Mouse (Mus musculus) neural tube, embryonic 13.5 days (tissue): ENCODE measurements around the gene Lst1. TPM values are rescaled to one million over a fixed set of nuclear protein-coding genes. Genes with fewer than 3 reads are reported as not detected.

ENCODE experiments used
- ATAC-seq: fragments of 200-750 bp; cut with Nextera tagmentation; 2 replicates; pipeline ENCODE4 v1.8.0; 2017; ENCODE audit warnings: low read depth, mild to moderate bottlenecking, moderate TSS enrichment, moderate library complexity
- H3K27ac ChIP-seq: fragments of 300-500 bp; sonication (generic); replicated peaks from 2 replicates; pipeline ENCODE4 v1.5.1; 2015; ENCODE audit warnings: moderate library complexity, mild to moderate bottlenecking, inconsistent platforms
- H3K27me3 ChIP-seq: fragments of 300-500 bp; sonication (generic); 2 replicates; pipeline ENCODE4 v1.6.1; 2015; ENCODE audit warnings: mild to moderate bottlenecking, inconsistent platforms
- H3K36me3 ChIP-seq: fragments of 300-500 bp; sonication (generic); 2 replicates; pipeline ENCODE4 v1.6.1; 2015; ENCODE audit warnings: mild to moderate bottlenecking, inconsistent platforms
- H3K4me1 ChIP-seq: fragments of 300-500 bp; sonication (generic); replicated peaks from 2 replicates; pipeline ENCODE4 v1.6.1; 2015; ENCODE audit warnings: inconsistent platforms
- H3K4me2 ChIP-seq: fragments of 300-500 bp; sonication (generic); 2 replicates; pipeline ENCODE4 v1.6.1; 2015; ENCODE audit warnings: inconsistent platforms, mild to moderate bottlenecking, moderate library complexity
- H3K4me3 ChIP-seq: fragments of 300-500 bp; sonication (generic); 2 replicates; pipeline ENCODE4 v1.5.1; 2015; ENCODE audit warnings: mild to moderate bottlenecking, inconsistent platforms
- H3K9ac ChIP-seq: fragments of 300-500 bp; sonication (generic); 2 replicates; pipeline ENCODE4 v1.6.1; 2015; ENCODE audit warnings: moderate library complexity, mild to moderate bottlenecking, inconsistent platforms
- H3K9me3 ChIP-seq: fragments of 300-500 bp; sonication (generic); 2 replicates; pipeline ENCODE4 v1.6.1; 2016; ENCODE audit warnings: inconsistent platforms
- WGBS: fragments of 180-500 bp; shearing (Covaris S2); methylation state at CpG from one replicate; pipeline ENCODE4 v1.1.7; 2015; 5-methylcytosine and 5-hydroxymethylcytosine counted together
- polyA plus RNA-seq: library from polyadenylated mRNA; unstranded; fragments of >200 nt; fragmentation: Nextera tagmentation; extraction: Ambion mirVana; gene quantifications from 2 replicates; pipeline ENCODE4 v1.2.1, GENCODE M21; 2015

Gene Lst1
- polyA plus RNA-seq, 1 experiment from 2014 or later = 8.9 TPM

DNA sequence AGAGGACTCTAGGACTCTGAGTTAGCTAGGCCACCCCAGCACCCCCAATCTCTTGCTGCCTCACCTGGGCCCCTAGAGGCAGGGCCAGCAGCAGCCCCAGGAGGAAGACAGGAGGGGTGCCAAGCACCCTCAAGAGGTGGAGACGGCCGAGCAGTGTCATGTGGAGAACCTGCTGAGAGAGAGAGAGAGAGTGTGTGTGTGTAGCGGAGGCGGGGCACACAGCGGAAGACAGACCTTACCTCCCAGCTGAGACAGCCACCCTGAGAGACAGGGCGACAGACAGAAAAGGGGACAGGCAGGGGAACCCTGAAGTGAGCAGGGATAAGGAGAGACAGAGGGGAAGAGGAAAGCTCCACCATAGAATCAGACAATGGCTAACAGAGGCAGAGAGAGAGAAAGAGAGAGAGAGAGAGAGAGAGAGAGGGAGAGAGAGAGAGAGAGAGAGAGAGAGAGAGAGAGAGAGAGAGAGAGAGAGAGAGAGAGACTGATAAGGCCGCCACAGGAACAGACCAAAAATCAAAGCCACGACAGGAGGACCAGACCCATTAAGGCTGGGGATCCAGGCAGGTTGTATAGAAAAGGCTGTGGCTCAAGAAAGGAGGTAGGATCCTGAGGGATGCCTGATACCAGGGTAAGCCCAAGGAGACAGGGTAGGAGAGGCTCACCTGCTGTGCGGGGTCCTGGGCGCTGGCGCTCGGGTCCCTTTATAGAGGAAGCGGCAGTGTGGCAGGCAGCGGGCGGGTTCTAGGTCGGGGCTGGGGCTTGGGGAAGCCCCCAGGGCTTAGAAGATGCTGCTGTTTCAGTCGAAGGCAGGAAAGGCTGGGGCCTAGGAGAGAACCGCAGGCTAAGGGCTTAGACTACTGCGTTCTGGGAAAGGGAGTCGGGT, 16.5 kb upstream of the Lst1 start, which contains the start of gene Lta:
Gene Lta (minus strand): TSS at position 858 of the 886 bp plus-strand sequence.
- H3K4me2 ChIP-seq = no peak within 1 kb of the TSS
- H3K27me3 ChIP-seq = peaks cover 51% of the 10 kb centered on the region
- 32% methylated on average over 20 of the region's 20 CpGs for WGBS
- H3K4me3 ChIP-seq = no peak within 1 kb of the TSS
- no peaks in the 10 kb centered on the region for H3K9me3 ChIP-seq
- no peaks in the 10 kb centered on the region for H3K36me3 ChIP-seq
- H3K4me1 ChIP-seq = no peaks in the 10 kb centered on the region
- no peak for ATAC-seq
- no peak within 1 kb of the TSS for H3K27ac ChIP-seq
- peak within 1 kb of the TSS; percentile 31; the same call in 1 of the 2 replicates for H3K9ac ChIP-seq

DNA sequence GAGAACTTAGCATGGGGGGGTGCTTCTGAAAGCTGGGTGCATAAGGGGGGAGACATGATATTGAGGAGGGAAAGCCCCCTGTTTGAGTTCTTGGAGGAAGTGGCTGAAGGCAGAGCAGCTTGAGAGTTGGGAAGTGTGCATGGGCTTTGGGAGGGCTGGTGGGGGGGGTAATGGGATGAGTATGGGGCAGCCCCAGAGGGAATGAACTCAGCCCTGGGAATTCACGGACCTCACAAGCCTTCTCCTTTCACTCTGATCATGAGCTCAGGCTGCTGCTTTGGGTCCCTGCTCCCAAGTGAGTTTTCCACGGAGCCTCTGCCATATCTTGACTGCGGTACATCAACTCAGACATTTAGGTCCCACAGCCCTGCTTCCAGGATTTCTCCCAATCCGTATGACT, 14.2 kb upstream of the Lst1 start:
- Histone ChIP-seq H3K9me3 (no peaks in the 10 kb centered on the region), H3K4me2 (no peak overlapping the region), H3K9ac (no peak overlapping the region), H3K4me1 (no peaks in the 10 kb centered on the region), H3K36me3 (no peaks in the 10 kb centered on the region), H3K4me3 (no peak overlapping the region), H3K27ac (no peak overlapping the region), H3K27me3 (peaks cover 67% of the 10 kb centered on the region)
- ATAC-seq = no peak
- 81% methylated on average over 4 of the region's 4 CpGs for WGBS

- no peak within 1 kb of the TSS for H3K9ac ChIP-seq
- no peak within 1 kb of the TSS for H3K4me2 ChIP-seq
- no peaks in the 10 kb centered on the region for H3K4me1 ChIP-seq
- no peak within 1 kb of the TSS for H3K4me3 ChIP-seq
- whole genome bisulfite sequencing = 31% methylated on average over 13 of the region's 13 CpGs
- no peaks in the 10 kb centered on the region for H3K9me3 ChIP-seq
- H3K27me3 ChIP-seq = peaks cover 72% of the 10 kb centered on the region
- no peak within 1 kb of the TSS for H3K27ac ChIP-seq
- no peaks in the 10 kb centered on the region for H3K36me3 ChIP-seq
- ATAC-seq = no peak
These were observed 13.5 kb upstream of the Lst1 start, which contains the start of gene Tnf for GRCm38 (mm10) chr17:35201787-35202186. Gene Tnf (minus strand): TSS chr17:35202007.

GRCm38 (mm10) chr17:35201128-35201527, 12.9 kb upstream of the Lst1 start:
- Histone ChIP-seq H3K27me3 (peaks cover 79% of the 10 kb centered on the region), H3K4me1 (peaks cover 2% of the 10 kb centered on the region), H3K9me3 (no peaks in the 10 kb centered on the region), H3K4me2 (no peak overlapping the region), H3K36me3 (no peaks in the 10 kb centered on the region), H3K9ac (no peak overlapping the region), H3K27ac (no peak overlapping the region), H3K4me3 (no peak overlapping the region)
- no peak for ATAC-seq
- WGBS = 71% methylated on average over 11 of the region's 11 CpGs

DNA sequence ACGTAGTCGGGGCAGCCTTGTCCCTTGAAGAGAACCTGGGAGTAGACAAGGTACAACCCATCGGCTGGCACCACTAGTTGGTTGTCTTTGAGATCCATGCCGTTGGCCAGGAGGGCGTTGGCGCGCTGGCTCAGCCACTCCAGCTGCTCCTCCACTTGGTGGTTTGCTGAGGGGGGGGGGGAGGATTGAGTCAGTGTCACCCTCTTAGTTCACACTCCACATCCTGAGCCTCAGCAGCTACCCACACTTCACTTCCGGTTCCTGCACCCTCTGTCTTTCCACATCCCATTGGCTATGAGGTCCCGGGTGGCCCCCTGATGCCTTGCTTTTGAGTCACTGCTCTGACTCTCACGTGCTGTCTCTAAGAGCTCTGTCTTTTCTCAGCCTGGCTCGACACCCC, 12.2 kb upstream of the Lst1 start:
- no peak for ATAC-seq
- H3K4me3 ChIP-seq = no peak overlapping the region
- no peak overlapping the region for H3K4me2 ChIP-seq
- WGBS = 91% methylated on average over 11 of the region's 11 CpGs
- H3K9ac ChIP-seq = no peak overlapping the region
- H3K4me1 ChIP-seq = peaks cover 9% of the 10 kb centered on the region
- H3K27ac ChIP-seq = no peak overlapping the region
- peaks cover 85% of the 10 kb centered on the region for H3K27me3 ChIP-seq
- no peaks in the 10 kb centered on the region for H3K36me3 ChIP-seq
- no peaks in the 10 kb centered on the region for H3K9me3 ChIP-seq

- H3K27me3 ChIP-seq = peaks cover 86% of the 10 kb centered on the region
- 24% methylated on average over 8 of the region's 8 CpGs for WGBS
- H3K4me2 ChIP-seq = no peak overlapping the region
- no peak for ATAC-seq
- no peak overlapping the region for H3K27ac ChIP-seq
- no peak overlapping the region for H3K4me3 ChIP-seq
- H3K4me1 ChIP-seq = peaks cover 19% of the 10 kb centered on the region
- H3K9me3 ChIP-seq = no peaks in the 10 kb centered on the region
- H3K9ac ChIP-seq = no peak overlapping the region
- H3K36me3 ChIP-seq = no peaks in the 10 kb centered on the region
These were observed 10.7 kb upstream of the Lst1 start for GRCm38 (mm10) chr17:35198946-35199345.

DNA sequence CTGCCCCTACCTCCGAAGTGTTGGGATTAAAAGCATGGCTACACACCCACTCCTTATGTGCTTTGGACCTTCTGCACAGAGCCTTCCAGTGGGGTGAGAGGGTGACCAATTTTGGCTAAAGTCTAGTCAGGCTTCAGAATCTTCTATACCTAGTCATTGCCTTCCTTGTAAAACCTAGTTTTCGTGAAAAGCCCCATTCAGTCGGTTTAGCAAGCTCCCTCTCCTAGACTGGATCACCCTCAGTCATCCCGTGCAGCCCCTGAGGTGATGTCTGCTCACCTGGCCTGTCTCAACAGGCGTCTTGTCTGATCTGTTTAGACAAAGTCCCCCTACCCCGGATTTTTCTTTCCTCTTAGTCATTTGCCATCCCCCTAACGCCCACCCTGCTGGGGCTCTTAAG, 9.8 kb upstream of the Lst1 start:
- no peaks in the 10 kb centered on the region for H3K36me3 ChIP-seq
- H3K27me3 ChIP-seq = peaks cover 78% of the 10 kb centered on the region
- H3K4me3 ChIP-seq = no peak overlapping the region
- H3K9me3 ChIP-seq = no peaks in the 10 kb centered on the region
- peaks cover 19% of the 10 kb centered on the region for H3K4me1 ChIP-seq
- no peak for ATAC-seq
- H3K27ac ChIP-seq = no peak overlapping the region
- no peak overlapping the region for H3K9ac ChIP-seq
- no peak overlapping the region for H3K4me2 ChIP-seq
- WGBS = 70% methylated on average over 7 of the region's 7 CpGs

- WGBS = 48% methylated on average over 6 of the region's 6 CpGs
These were observed 8.9 kb upstream of the Lst1 start for GRCm38 (mm10) chr17:35197126-35197525.

GRCm38 (mm10) chr17:35196321-35196641, 8.0 kb upstream of the Lst1 start:
- H3K9ac ChIP-seq = peak overlapping the region; percentile 60; the same call in 1 of the 2 replicates
- peak overlapping the region; percentile 37 for H3K4me3 ChIP-seq
- no peaks in the 10 kb centered on the region for H3K36me3 ChIP-seq
- peaks cover 64% of the 10 kb centered on the region for H3K27me3 ChIP-seq
- WGBS = 33% methylated on average over 9 of the region's 9 CpGs
- H3K4me2 ChIP-seq = peak overlapping the region; percentile 67
- no peak overlapping the region for H3K27ac ChIP-seq
- peaks cover 19% of the 10 kb centered on the region for H3K4me1 ChIP-seq
- no peak for ATAC-seq
- H3K9me3 ChIP-seq = no peaks in the 10 kb centered on the region

More at GRCm38 (mm10) chr17:35197126-35197525, 8.9 kb upstream of the Lst1 start:
- no peaks in the 10 kb centered on the region for H3K36me3 ChIP-seq
- no peak overlapping the region for H3K4me2 ChIP-seq
- no peak overlapping the region for H3K27ac ChIP-seq
- H3K9me3 ChIP-seq = no peaks in the 10 kb centered on the region
- no peak overlapping the region for H3K9ac ChIP-seq
- no peak for ATAC-seq
- H3K27me3 ChIP-seq = peaks cover 70% of the 10 kb centered on the region
- H3K4me3 ChIP-seq = no peak overlapping the region
- H3K4me1 ChIP-seq = peaks cover 19% of the 10 kb centered on the region

- WGBS = 1% methylated on average over 65 of the region's 66 CpGs
- H3K9me3 ChIP-seq = no peaks in the 10 kb centered on the region
- H3K36me3 ChIP-seq = no peaks in the 10 kb centered on the region
- peaks cover 59% of the 10 kb centered on the region for H3K27me3 ChIP-seq
- peak overlapping the region; percentile 67 for H3K4me2 ChIP-seq
- peak overlapping the region; percentile 60 for H3K9ac ChIP-seq
- peak; percentile 74 for ATAC-seq
- no peak overlapping the region for H3K27ac ChIP-seq
- H3K4me1 ChIP-seq = peaks cover 19% of the 10 kb centered on the region
- H3K4me3 ChIP-seq = peak overlapping the region; percentile 37
These were observed 7.5 kb upstream of the Lst1 start for GRCm38 (mm10) chr17:35195631-35196320.

- no peak overlapping the region for H3K27ac ChIP-seq
- no peaks in the 10 kb centered on the region for H3K36me3 ChIP-seq
- WGBS = 44% methylated on average over 19 of the region's 19 CpGs
- H3K27me3 ChIP-seq = peaks cover 52% of the 10 kb centered on the region
- peak overlapping the region; percentile 37 for H3K4me3 ChIP-seq
- H3K9ac ChIP-seq = peak overlapping the region; percentile 60
- peak overlapping the region; percentile 67 for H3K4me2 ChIP-seq
- H3K9me3 ChIP-seq = no peaks in the 10 kb centered on the region
- ATAC-seq = peak; percentile 40; the same call in 1 of the 2 replicates
- peaks cover 19% of the 10 kb centered on the region for H3K4me1 ChIP-seq
These were observed 6.8 kb upstream of the Lst1 start for GRCm38 (mm10) chr17:35194844-35195630.
